7 mouse cellular contexts compared by ENCODE assay signal in the genomic region with DNA sequence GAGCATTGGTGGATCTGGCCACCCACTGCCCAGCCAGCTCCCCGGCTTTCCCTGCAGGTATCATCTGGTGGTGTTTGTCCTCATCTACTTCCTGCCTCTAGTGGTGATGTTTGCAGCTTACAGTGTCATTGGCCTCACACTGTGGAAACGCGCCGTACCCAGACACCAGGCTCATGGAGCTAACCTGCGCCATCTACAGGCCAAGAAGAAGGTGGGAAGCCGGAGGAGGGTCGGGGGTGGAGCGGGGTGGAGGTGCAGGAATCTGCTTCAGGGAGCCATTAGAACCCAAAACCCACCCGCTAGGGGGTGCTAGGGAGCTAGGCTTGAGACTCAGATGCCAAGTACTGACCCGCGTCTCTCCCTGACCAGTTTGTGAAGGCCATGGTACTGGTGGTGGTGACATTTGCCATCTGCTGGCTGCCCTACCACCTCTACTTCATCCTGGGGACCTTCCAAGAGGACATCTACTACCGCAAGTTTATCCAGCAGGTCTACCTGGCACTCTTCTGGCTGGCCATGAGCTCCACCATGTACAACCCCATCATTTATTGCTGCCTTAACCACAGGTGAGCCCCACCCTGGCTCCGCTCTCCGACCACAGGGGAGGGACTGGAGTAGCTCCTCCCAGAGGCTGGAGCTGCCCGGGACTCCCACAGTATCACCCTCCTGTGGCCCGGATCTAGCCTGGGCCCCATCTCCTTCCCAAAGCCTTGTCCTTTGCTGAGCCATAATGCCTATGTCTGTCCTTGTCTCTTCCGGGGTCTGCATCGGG. TPM values are rescaled to one million over a fixed set of nuclear protein-coding genes. Genes with fewer than 3 reads are reported as not detected.
DNase-seq lines count a peak whose midpoint lies in the region; ATAC-seq and TF ChIP-seq lines count a peak whose summit lies in the region.

No protein-coding gene starts in this region.

- in situ Hi-C loops in Patski (cut with MboI; ENCODE audit: low pct_unique_long_range_greater_than_20kb): no loop called here

- H3K27ac ChIP-seq in forebrain, embryonic 14.5 days (ENCODE audit: low read depth, low read length): no peak overlapping the region
- H3K27ac ChIP-seq in hindbrain, embryonic 14.5 days: no peak overlapping the region

- peak; percentile 93 for TF ChIP-seq CTCF in Patski (IDR thresholded peaks at IDR 0.05)

- no peaks in the 10 kb centered on the region for H3K36me3 ChIP-seq in forebrain, embryonic 14.5 days (ENCODE audit: control insufficient read depth, insufficient read depth, low read length)
- no peaks in the 10 kb centered on the region for H3K36me3 ChIP-seq in hindbrain, embryonic 14.5 days (replicated peaks; ENCODE audit: control insufficient read depth, insufficient read depth)

- peak; percentile 89 for ATAC-seq in Patski
- ATAC-seq in cerebellum, adult (ENCODE audit: insufficient number of reproducible peaks, low FRiP score, low TSS enrichment): peak; percentile 88
- ATAC-seq in forebrain, embryonic 14.5 days: peak; percentile 83
- ATAC-seq in hindbrain, embryonic 14.5 days (ENCODE audit: low FRiP score): peak; percentile 57; the same call in 1 of the 2 replicates
- ATAC-seq in megakaryocyte, adult 5-6 weeks (ENCODE audit: poor library complexity, severe bottlenecking): peak; percentile 90

- H3K27me3 ChIP-seq in Patski: no peaks in the 10 kb centered on the region
- H3K27me3 ChIP-seq in forebrain, embryonic 14.5 days (replicated peaks; ENCODE audit: control insufficient read depth, insufficient read depth, low read length): no peaks in the 10 kb centered on the region
- H3K27me3 ChIP-seq in hindbrain, embryonic 14.5 days (ENCODE audit: control insufficient read depth, insufficient read depth, low read length): no peaks in the 10 kb centered on the region

- H3K4me3 ChIP-seq in forebrain, embryonic 14.5 days (ENCODE audit: low read depth, low read length): no peak overlapping the region
- H3K4me3 ChIP-seq in hindbrain, embryonic 14.5 days (replicated peaks; ENCODE audit: low read length): no peak overlapping the region

- H3K4me2 ChIP-seq in forebrain, embryonic 14.5 days (ENCODE audit: low read length): no peak overlapping the region
- no peak overlapping the region for H3K4me2 ChIP-seq in hindbrain, embryonic 14.5 days (replicated peaks)

- H3K4me1 ChIP-seq in forebrain, embryonic 14.5 days (ENCODE audit: control insufficient read depth, insufficient read depth, low read length): no peaks in the 10 kb centered on the region
- H3K4me1 ChIP-seq in hindbrain, embryonic 14.5 days (replicated peaks; ENCODE audit: control insufficient read depth, insufficient read depth, low read length): no peaks in the 10 kb centered on the region

- WGBS in forebrain, embryonic 14.5 days: 17% methylated on average over 18 of the region's 18 CpGs
- 21% methylated on average over 18 of the region's 18 CpGs for WGBS in hindbrain, embryonic 14.5 days

- H3K9ac ChIP-seq in forebrain, embryonic 14.5 days (ENCODE audit: low read length): no peak overlapping the region
- H3K9ac ChIP-seq in hindbrain, embryonic 14.5 days: no peak overlapping the region

- no peaks in the 10 kb centered on the region for H3K9me3 ChIP-seq in forebrain, embryonic 14.5 days (replicated peaks; ENCODE audit: control insufficient read depth, low read length)
- H3K9me3 ChIP-seq in hindbrain, embryonic 14.5 days (ENCODE audit: control insufficient read depth, low read length): no peaks in the 10 kb centered on the region

- CTCF ChIA-PET in Patski (lab: Charles Lee): interaction anchor here (0.6 to 3.5 kb wide), 12 partner anchors 9 to 151 kb away, joined by 3 to 29 read pairs (median 4); a partner anchor contains a TSS

- peak; percentile 33 for DNase-seq in Patski (ENCODE audit: low read depth, low spot score)
- DNase-seq in forebrain, embryonic 14.5 days (ENCODE audit: low spot score): peak; percentile 77
- peak; percentile 69 for DNase-seq in hindbrain, embryonic 14.5 days (ENCODE audit: low spot score)
- DNase-seq in layer of hippocampus, postnatal 36 days: peak; percentile 35 to 42
- peak; percentile 62 for DNase-seq in right cerebral cortex, postnatal 14 days

- POLR2A ChIA-PET in Patski (lab: Charles Lee): interaction anchor here (0.6 to 1.1 kb wide), 4 partner anchors 13 to 70 kb away, joined by 3 to 5 read pairs (median 3); no protein-coding TSS in a partner anchor

RNA-seq across cellular contexts. Expression of a gene that starts 9.1 kb away (rescaled TPM):
- polyA plus RNA-seq in Patski (2021): 0.08 TPM
- polyA plus RNA-seq in forebrain, embryonic 14.5 days (2014; fragmentation: Nextera tagmentation; extraction: Ambion mirVana): not detected in 2 replicates
- 0.12 and 0.19 TPM in 2 replicates for polyA plus RNA-seq in hindbrain, embryonic 14.5 days (2014; fragmentation: Nextera tagmentation; extraction: Ambion mirVana)
- total RNA-seq in layer of hippocampus, postnatal 36 days (2021): not detected
- total RNA-seq in megakaryocyte, adult 5-6 weeks (2015): not detected in 2 replicates
- not detected in 2 replicates for total RNA-seq in megakaryocyte, adult 5-6 weeks (2017)

RNA-seq across cellular contexts. Expression of a gene that starts 30.2 kb away (rescaled TPM):
- 22.6 TPM for polyA plus RNA-seq in Patski (2021)
- 10.1 and 13.7 TPM in 2 replicates for polyA plus RNA-seq in forebrain, embryonic 14.5 days (2014; fragmentation: Nextera tagmentation; extraction: Ambion mirVana)
- polyA plus RNA-seq in hindbrain, embryonic 14.5 days (2014; fragmentation: Nextera tagmentation; extraction: Ambion mirVana): 14.5 and 14.6 TPM in 2 replicates
- total RNA-seq in layer of hippocampus, postnatal 36 days (2021): 10 to 100 TPM; 18.3 to 18.5 TPM
- 0.20 and 0.80 TPM in 2 replicates for total RNA-seq in megakaryocyte, adult 5-6 weeks (2015)
- 0.18 and 0.24 TPM in 2 replicates for total RNA-seq in megakaryocyte, adult 5-6 weeks (2017)
